Mouse (Mus musculus): ENCODE measurements around the gene Mylk. TPM values are rescaled to one million over a fixed set of nuclear protein-coding genes. Genes with fewer than 3 reads are reported as not detected.

Gene Mylk
- polyA plus RNA-seq, 1 experiment: 0.23 TPM

DNA sequence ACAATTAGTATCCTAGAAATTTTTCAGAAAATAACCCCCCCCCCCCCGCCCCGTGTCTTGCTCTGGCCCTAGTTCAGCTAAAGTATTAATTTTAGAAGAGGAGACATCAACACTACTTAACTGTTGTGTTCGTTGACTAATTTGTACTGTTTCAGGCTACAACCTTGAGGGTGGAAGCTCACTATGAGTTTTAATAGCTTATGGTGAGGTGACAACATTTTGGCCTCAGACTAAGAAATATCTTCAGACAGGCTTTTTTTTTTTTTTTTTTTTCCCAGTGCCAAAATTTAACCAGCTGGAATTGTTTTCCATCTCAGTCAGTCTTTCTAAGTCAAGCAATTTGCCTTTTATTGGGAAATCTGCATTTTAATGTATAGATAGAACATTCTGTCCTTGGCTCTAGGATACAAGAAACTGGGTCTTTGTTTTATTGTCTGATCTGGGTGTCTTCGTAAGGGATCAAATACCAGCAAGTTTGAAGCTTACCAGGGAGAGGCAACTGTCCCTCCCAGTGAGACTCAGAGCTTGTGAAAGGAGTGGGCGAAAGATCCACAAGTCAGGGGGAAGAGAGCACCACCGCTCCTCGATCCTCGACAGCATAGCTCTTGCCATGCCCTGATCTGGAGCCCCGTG, 19.1 kb downstream of the Mylk start:
- no peaks in the 10 kb centered on the region for H3K79me3 ChIP-seq (ENCODE audit: low read depth)
- H3ac ChIP-seq (ENCODE audit: control insufficient read depth, insufficient read length, low read depth): no peak overlapping the region
- TF ChIP-seq MYOG (IDR thresholded peaks at IDR 0.05; ENCODE audit: control insufficient read depth, extremely low read depth, insufficient read length): no peak
- H3K36me3 ChIP-seq (ENCODE audit: control insufficient read depth, insufficient read depth): no peaks in the 10 kb centered on the region
- no peak overlapping the region for H3K4me3 ChIP-seq (ENCODE audit: insufficient read depth, poor library complexity, severe bottlenecking)
- H3K27me3 ChIP-seq (ENCODE audit: control insufficient read depth, insufficient read depth, insufficient read length): no peaks in the 10 kb centered on the region
- no peaks in the 10 kb centered on the region for H3K79me2 ChIP-seq (ENCODE audit: control insufficient read depth, insufficient read depth)

DNA sequence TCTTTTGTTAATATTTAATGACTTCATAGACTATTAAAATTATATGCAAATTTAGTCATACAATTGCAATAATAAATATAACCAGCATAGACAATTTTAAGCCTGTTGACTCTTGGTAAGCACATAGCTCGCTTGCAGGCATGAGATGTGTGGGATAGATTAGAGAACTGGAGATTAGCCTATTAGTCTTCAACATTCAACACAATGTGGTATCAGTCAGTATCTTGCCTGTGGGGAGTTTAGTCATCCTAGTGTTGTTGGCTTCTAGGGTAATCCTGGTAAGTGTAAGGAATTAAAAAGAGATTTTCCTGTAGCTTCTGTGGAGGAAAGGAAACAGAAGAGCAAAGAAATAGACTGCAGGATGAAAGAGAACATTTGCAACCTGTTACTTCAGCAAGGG, 20.7 kb downstream of the Mylk start:
- no peaks in the 10 kb centered on the region for H3K79me3 ChIP-seq (ENCODE audit: low read depth)
- no peaks in the 10 kb centered on the region for H3K79me2 ChIP-seq (ENCODE audit: control insufficient read depth, insufficient read depth)

GRCm38 (mm10) chr16:34766193-34766592, 21.2 kb downstream of the Mylk start:
- no peaks in the 10 kb centered on the region for H3K36me3 ChIP-seq (ENCODE audit: control insufficient read depth, insufficient read depth)
- no peaks in the 10 kb centered on the region for H3K27me3 ChIP-seq (ENCODE audit: control insufficient read depth, insufficient read depth, insufficient read length)
- H3K4me3 ChIP-seq (ENCODE audit: insufficient read depth, poor library complexity, severe bottlenecking): no peak overlapping the region
- TF ChIP-seq CTCF (IDR thresholded peaks at IDR 0.05; ENCODE audit: control insufficient read depth, insufficient read depth, insufficient read length) (no peak), USF1 (IDR thresholded peaks at IDR 0.05; ENCODE audit: low read depth) (no peak), MYOD1 (IDR thresholded peaks at IDR 0.05; ENCODE audit: control insufficient read depth, insufficient read length, low read depth) (no peak), MAX (IDR thresholded peaks at IDR 0.05) (no peak), MYOG (IDR thresholded peaks at IDR 0.05; ENCODE audit: control insufficient read depth, extremely low read depth, insufficient read length) (no peak)
- no peaks in the 10 kb centered on the region for H3K79me2 ChIP-seq (ENCODE audit: control insufficient read depth, insufficient read depth)
- H3K79me3 ChIP-seq (ENCODE audit: low read depth): no peaks in the 10 kb centered on the region
- H3ac ChIP-seq (ENCODE audit: control insufficient read depth, insufficient read length, low read depth): no peak overlapping the region

More for the DNA sequence above, 20.7 kb downstream of the Mylk start:
- Histone ChIP-seq H3K4me3 (ENCODE audit: insufficient read depth, poor library complexity, severe bottlenecking) (no peak overlapping the region), H3K27me3 (ENCODE audit: control insufficient read depth, insufficient read depth, insufficient read length) (no peaks in the 10 kb centered on the region), H3K36me3 (ENCODE audit: control insufficient read depth, insufficient read depth) (no peaks in the 10 kb centered on the region), H3ac (ENCODE audit: control insufficient read depth, insufficient read length, low read depth) (no peak overlapping the region)
- TF ChIP-seq USF1 (IDR thresholded peaks at IDR 0.05; ENCODE audit: low read depth) (no peak), MAX (IDR thresholded peaks at IDR 0.05) (no peak), MYOD1 (IDR thresholded peaks at IDR 0.05; ENCODE audit: control insufficient read depth, insufficient read length, low read depth) (no peak), FOSL1 (IDR thresholded peaks at IDR 0.05; ENCODE audit: insufficient read depth, low read length, poor library complexity, severe bottlenecking) (no peak), MYOG (IDR thresholded peaks at IDR 0.05; ENCODE audit: control insufficient read depth, extremely low read depth, insufficient read length) (no peak)

- no peaks in the 10 kb centered on the region for H3K36me3 ChIP-seq (ENCODE audit: control insufficient read depth, insufficient read depth)
- no peak overlapping the region for H3ac ChIP-seq (ENCODE audit: control insufficient read depth, insufficient read length, low read depth)
- no peaks in the 10 kb centered on the region for H3K79me3 ChIP-seq (ENCODE audit: low read depth)
- H3K4me3 ChIP-seq (ENCODE audit: insufficient read depth, poor library complexity, severe bottlenecking): no peak overlapping the region
- no peak for TF ChIP-seq USF1 (IDR thresholded peaks at IDR 0.05; ENCODE audit: low read depth)
- no peak for TF ChIP-seq CTCF (IDR thresholded peaks at IDR 0.05; ENCODE audit: control insufficient read depth, insufficient read depth, insufficient read length)
- TF ChIP-seq MYOD1 (IDR thresholded peaks at IDR 0.05; ENCODE audit: control insufficient read depth, insufficient read length, low read depth): no peak
- no peak for TF ChIP-seq FOSL1 (IDR thresholded peaks at IDR 0.05; ENCODE audit: insufficient read depth, low read length, poor library complexity, severe bottlenecking)
- no peak for TF ChIP-seq MAX (IDR thresholded peaks at IDR 0.05)
- no peak for TF ChIP-seq MYOG (IDR thresholded peaks at IDR 0.05; ENCODE audit: control insufficient read depth, extremely low read depth, insufficient read length)
- no peak for TF ChIP-seq CEBPB (IDR thresholded peaks at IDR 0.05; ENCODE audit: low read depth)
- H3K27me3 ChIP-seq (ENCODE audit: control insufficient read depth, insufficient read depth, insufficient read length): no peaks in the 10 kb centered on the region
- no peaks in the 10 kb centered on the region for H3K79me2 ChIP-seq (ENCODE audit: control insufficient read depth, insufficient read depth)
Observed at GRCm38 (mm10) chr16:34767443-34767842, 22.4 kb downstream of the Mylk start.

DNA sequence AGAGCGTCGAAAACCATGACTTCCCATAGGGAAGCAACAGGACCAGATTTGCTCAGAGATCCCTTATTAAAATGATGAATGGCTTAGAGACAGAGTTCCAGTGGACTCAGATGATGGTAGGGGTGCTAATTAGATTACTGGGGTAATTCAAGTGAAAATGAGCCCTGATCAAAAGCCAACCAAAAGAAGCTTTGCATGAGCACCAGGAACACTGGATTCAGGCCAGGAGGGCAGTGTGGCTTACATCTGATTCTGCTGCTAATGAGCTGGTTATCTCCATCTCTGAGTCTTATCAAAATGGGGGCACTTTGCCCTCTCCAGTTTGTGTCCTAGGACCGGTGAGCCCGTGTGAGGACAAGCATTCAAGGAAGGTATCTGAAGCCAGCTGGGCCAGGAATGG, 23.4 kb downstream of the Mylk start:
- Histone ChIP-seq H3K79me3 (ENCODE audit: low read depth) (no peaks in the 10 kb centered on the region), H3K79me2 (ENCODE audit: control insufficient read depth, insufficient read depth) (no peaks in the 10 kb centered on the region), H3K4me3 (ENCODE audit: insufficient read depth, poor library complexity, severe bottlenecking) (no peak overlapping the region), H3K27me3 (ENCODE audit: control insufficient read depth, insufficient read depth, insufficient read length) (no peaks in the 10 kb centered on the region), H3ac (ENCODE audit: control insufficient read depth, insufficient read length, low read depth) (no peak overlapping the region), H3K36me3 (ENCODE audit: control insufficient read depth, insufficient read depth) (no peaks in the 10 kb centered on the region)
- no peak for TF ChIP-seq MAX (IDR thresholded peaks at IDR 0.05)
- no peak for TF ChIP-seq CTCF (IDR thresholded peaks at IDR 0.05; ENCODE audit: control insufficient read depth, insufficient read depth, insufficient read length)
- no peak for TF ChIP-seq CEBPB (IDR thresholded peaks at IDR 0.05; ENCODE audit: low read depth)
- TF ChIP-seq MYOG (IDR thresholded peaks at IDR 0.05; ENCODE audit: control insufficient read depth, extremely low read depth, insufficient read length): no peak
- TF ChIP-seq USF1 (IDR thresholded peaks at IDR 0.05; ENCODE audit: low read depth): no peak

DNA sequence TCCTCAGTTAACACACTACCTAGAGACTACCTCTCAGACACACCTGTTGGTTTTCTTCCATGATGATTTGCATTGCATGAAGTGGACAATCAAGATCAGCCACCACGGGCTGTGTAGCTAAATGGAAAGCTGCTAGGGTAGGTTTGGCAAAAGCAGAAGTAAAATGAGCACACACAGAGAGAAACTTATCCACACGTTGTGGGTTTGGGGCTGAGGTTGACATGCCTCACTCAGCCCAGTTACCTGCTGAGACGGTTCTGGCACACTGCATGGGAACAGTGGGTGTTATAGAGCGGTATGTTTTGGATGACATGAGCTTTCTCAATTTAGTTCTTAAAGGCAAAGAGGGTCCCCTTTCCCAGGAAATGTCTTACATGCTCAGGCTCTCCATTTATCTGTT, 25.1 kb downstream of the Mylk start:
- Histone ChIP-seq H3K4me3 (ENCODE audit: insufficient read depth, poor library complexity, severe bottlenecking) (no peak overlapping the region), H3ac (ENCODE audit: control insufficient read depth, insufficient read length, low read depth) (no peak overlapping the region), H3K79me2 (ENCODE audit: control insufficient read depth, insufficient read depth) (no peaks in the 10 kb centered on the region), H3K79me3 (ENCODE audit: low read depth) (no peaks in the 10 kb centered on the region), H3K27me3 (ENCODE audit: control insufficient read depth, insufficient read depth, insufficient read length) (no peaks in the 10 kb centered on the region), H3K36me3 (ENCODE audit: control insufficient read depth, insufficient read depth) (no peaks in the 10 kb centered on the region)
- TF ChIP-seq MYOG (IDR thresholded peaks at IDR 0.05; ENCODE audit: control insufficient read depth, extremely low read depth, insufficient read length): no peak
- no peak for TF ChIP-seq MAX (IDR thresholded peaks at IDR 0.05)
- TF ChIP-seq MYOD1 (IDR thresholded peaks at IDR 0.05; ENCODE audit: control insufficient read depth, insufficient read length, low read depth): no peak
- no peak for TF ChIP-seq USF1 (IDR thresholded peaks at IDR 0.05; ENCODE audit: low read depth)
- no peak for TF ChIP-seq CTCF (IDR thresholded peaks at IDR 0.05; ENCODE audit: control insufficient read depth, insufficient read depth, insufficient read length)
- no peak for TF ChIP-seq CEBPB (IDR thresholded peaks at IDR 0.05; ENCODE audit: low read depth)
- TF ChIP-seq FOSL1 (IDR thresholded peaks at IDR 0.05; ENCODE audit: insufficient read depth, low read length, poor library complexity, severe bottlenecking): no peak
